Mouse (Mus musculus) kidney, postnatal 25 days (tissue): ENCODE measurements around the gene Fam114a2.

ENCODE experiments used
- DNase-seq, 2 experiments: peaks; one replicate each; pipeline ENCODE4 v3.0.0; 2021; ENCODE audit warnings: mixed read lengths in 2 of 2

The Fam114a2 gene

GRCm38 (mm10) chr11:57518091-57518750, at the start of gene Fam114a2, which contains the start of gene Mfap3:
Gene Fam114a2 (minus strand): TSS chr11:57518617.
Gene Mfap3 (plus strand): TSS chr11:57518664.
- peak; percentile 95 for DNase-seq

- no peak for DNase-seq
Measured at GRCm38 (mm10) chr11:57566091-57567035, 47.9 kb upstream of the Fam114a2 start.

GRCm38 (mm10) chr11:57564564-57564963, 46.1 kb upstream of the Fam114a2 start:
- no peak for DNase-seq

- DNase-seq, result peak in 1 of 2 experiments; percentile 42
Measured at GRCm38 (mm10) chr11:57557936-57558335, 39.5 kb upstream of the Fam114a2 start.

GRCm38 (mm10) chr11:57553015-57553780, 34.8 kb upstream of the Fam114a2 start:
- DNase-seq, result no peak

DNA sequence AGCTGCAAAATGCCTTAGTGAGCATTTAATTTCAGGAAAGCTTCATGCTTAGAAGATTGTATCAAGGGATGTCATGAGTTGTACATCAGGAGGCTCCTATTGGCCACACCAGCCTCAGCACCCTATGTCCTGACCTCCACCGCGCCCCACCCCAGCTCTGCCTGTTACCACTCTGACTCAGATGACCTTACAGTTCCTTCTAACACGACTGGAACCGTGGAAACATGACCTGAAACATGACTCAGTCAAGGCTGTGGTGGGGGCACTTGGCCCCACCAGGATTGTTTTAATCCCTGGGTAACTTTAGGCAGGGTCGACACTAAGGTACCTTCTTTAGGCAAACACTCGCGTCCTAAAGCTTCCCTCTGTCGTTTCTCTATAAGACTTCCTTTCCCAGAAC, 32.6 kb upstream of the Fam114a2 start:
- DNase-seq, result no peak

GRCm38 (mm10) chr11:57550230-57550629, 31.8 kb upstream of the Fam114a2 start:
- no peak for DNase-seq

DNA sequence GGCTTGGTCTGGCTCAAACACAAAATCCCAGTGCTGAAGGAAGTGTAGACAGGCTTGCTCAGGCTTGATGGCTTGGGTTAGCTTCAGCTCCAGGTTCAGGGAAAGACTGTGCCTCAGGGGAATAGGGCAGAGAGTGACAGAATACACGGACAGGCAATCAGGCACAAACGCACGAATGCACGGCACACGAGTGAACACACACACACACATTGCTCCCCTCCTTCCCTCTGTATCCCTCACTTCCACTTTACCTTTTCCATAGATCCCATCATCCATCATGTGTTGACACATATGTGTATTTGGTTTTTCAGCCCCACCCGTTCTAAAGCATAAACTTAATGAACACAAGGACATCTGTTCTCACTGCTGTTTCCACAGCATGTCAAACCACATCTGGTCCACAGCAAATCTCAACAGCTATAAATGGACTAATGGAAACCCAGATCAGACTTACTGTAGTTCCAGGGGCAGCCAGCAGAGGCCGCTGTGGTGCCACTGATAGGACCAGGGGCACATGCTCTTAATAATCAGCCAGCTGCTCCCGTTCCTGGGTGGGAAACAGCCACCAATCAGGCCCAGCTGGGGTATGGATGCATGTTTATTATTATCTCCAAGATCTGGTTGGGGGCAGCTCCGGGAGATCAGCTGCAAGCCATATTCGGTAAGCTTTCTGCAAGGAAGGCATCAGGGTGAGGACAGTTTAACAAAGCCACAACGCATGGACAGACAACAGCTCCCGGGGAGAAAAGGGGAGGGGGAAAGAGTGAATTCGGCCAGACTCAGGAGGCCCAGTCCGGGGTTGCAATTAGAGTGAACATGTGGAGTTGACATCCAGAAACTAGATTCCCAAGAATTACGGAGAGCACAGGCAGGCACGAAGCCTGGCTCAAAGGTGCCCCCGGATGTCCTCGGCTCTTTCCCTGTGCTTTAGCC, 30.5 kb upstream of the Fam114a2 start:
- peak; percentile 64 to 87 for DNase-seq

DNA sequence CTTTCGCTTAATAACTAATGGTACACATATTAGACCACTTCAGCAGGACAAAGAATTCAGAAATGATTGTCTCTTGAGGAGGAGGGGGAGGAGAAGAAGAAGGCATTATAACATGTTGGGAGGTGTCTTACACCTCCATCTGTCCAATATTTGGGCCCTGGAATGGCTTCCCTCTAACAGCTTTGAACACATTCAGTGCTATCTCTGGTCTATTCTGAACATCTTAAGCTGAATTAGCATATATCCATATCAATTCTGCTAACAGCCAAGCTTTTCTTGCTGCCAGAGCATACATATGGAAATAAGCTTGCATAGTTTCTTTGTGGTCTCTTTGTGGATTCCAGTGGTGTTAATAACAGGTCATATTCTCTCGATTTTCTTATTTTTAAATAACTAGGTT, 22.3 kb upstream of the Fam114a2 start:
- no peak for DNase-seq

GRCm38 (mm10) chr11:57539841-57540418, 21.5 kb upstream of the Fam114a2 start:
- DNase-seq, result no peak

GRCm38 (mm10) chr11:57535912-57536311, 17.5 kb upstream of the Fam114a2 start:
- DNase-seq, result no peak

GRCm38 (mm10) chr11:57532306-57532705, 13.9 kb upstream of the Fam114a2 start:
- no peak for DNase-seq

DNA sequence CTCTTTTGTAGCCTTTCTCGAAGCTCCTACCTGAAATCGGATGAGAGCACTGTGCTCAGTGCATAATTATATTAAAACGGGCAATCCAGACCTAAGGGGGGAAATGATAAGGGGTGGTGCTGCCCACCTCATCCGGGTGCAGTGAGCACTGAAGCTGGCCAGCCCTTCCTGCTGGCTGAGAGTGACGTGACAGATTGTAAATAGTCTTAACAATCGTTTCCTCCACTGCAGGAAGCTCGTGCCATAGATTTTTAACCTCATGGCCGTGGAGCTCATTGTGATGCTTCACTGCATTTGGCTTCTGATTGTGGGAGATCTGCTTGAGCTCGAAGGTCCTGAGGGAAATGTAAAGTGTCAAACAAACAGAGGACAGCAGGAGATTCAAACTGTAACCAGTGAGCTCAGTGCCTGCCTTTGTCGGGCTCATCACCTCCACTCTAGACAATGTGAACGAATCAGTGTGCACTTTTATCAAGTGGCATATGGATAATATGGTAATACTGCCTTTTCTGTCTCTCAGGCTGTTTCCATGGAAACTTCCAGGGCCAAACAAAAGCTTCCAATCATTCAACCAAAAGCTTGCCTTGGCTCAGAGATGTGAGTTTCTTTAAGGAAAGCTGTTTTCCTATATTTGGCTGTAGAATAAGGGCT, 13.0 kb upstream of the Fam114a2 start:
- peak; percentile 11 to 45 for DNase-seq

DNA sequence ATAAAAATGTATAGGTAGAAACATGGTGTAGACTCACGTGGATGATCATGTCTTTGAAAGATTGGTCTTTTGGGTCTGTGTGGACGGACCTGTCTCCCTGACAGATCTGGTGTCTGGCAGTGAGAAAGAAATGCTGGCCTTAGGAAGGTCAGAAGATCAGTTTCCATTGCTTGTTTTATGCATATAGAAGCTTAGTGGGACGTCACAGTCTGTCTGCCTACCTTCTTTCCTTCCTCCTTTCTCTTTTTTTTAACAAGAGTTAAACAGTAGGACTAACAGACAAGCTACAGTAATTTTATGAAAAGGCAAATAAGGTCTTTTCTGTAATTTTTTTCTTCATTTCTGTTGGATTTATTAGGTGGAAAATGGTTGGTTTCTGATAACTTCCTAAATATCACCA, 10.7 kb upstream of the Fam114a2 start:
- no peak for DNase-seq

GRCm38 (mm10) chr11:57527506-57527905, 9.1 kb upstream of the Fam114a2 start:
- DNase-seq, result no peak

GRCm38 (mm10) chr11:57525900-57526299, 7.5 kb upstream of the Fam114a2 start:
- no peak for DNase-seq

GRCm38 (mm10) chr11:57524597-57524996, 6.2 kb upstream of the Fam114a2 start:
- DNase-seq, result peak; percentile 18 to 47

GRCm38 (mm10) chr11:57523418-57523817, 5.0 kb upstream of the Fam114a2 start:
- no peak for DNase-seq

DNA sequence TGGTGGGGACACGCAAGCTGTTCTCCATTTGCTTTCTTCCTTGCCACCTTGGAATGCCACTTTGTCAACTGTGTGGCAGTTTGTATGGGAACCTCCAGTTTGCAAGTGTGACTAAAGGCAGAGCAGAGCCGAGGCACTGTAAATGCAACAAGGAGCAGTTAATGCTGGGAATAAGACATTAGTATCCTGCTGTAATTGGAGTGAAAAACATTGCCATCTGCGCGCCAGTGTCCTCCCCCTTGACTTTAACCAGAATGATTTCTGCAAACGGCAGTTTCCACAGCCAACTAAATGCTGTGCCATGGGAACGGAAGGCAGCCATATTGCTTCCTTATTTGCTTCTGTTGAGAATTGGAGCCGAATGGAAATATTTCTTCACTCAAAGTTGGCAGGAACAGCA, 3.6 kb upstream of the Fam114a2 start:
- DNase-seq, result peak in 1 of 2 experiments; percentile 2

DNA sequence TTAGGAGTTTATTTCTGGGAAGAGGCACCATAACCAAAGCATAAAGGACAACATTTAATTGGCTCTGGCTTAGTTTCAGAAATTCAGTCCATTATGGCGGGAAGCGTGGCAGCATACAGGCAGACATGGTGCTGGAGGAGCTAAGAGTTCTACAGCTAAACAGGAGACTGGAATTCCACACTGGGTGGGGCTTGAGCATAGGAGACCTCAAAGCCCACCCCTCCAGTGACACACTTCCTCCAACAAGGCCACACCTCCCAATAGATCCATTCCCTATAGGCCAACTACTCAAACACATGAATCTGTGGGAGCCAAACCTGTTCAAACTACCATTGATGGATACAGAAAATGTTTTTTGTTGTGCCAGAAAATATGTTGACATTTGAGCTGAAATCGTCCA, 2.8 kb upstream of the Fam114a2 start:
- no peak for DNase-seq

DNA sequence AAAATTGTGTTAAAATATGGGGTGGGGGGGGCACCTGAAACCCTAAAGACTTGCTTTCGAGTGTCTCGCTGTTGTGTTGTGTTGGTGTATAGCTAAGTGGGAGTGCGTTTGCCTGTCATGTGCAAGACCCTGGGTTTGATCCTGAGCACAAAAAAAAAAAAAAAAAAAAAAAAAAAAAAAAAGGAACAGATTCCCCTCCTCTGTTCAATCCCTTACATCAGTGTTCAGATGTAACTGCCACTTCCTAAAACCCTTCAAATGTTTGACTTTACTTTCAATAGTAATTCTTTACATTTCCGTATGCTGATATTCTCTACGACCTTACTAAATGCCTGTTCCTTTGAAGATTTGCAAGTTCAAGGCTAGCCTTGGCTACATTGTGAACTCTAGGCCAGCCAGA, 887 bp upstream of the Fam114a2 start:
- DNase-seq, result no peak
